Mouse (Mus musculus) embryonic facial prominence, embryonic 14.5 days (tissue): ENCODE data around the gene Elovl1. TPM values are rescaled to one million over a fixed set of nuclear protein-coding genes. Genes with fewer than 3 reads are reported as not detected.

Source experiments
- ATAC-seq: fragments of 200-750 bp; cut with Nextera tagmentation; 2 replicates; pipeline ENCODE4 v1.8.0; 2017; ENCODE audit warnings: low read depth, moderate number of reproducible peaks, moderate TSS enrichment
- DNase-seq: peaks from one replicate; pipeline ENCODE4 v3.0.0-alpha.2; 2015; ENCODE audit warnings: low spot score
- H3K27ac ChIP-seq: fragments of 300-500 bp; sonication (generic); replicated peaks from 2 replicates; pipeline ENCODE4 v1.5.1; 2014; ENCODE audit warnings: low read depth, mild to moderate bottlenecking, low read length, moderate library complexity
- H3K27me3 ChIP-seq: fragments of 300-500 bp; sonication (generic); replicated peaks from 2 replicates; pipeline ENCODE4 v1.6.1; 2014; ENCODE audit warnings: low read length; ENCODE audit not compliant: control insufficient read depth, insufficient read depth
- H3K36me3 ChIP-seq: fragments of 300-500 bp; sonication (generic); 2 replicates; pipeline ENCODE4 v1.6.1; 2014; ENCODE audit warnings: low read length, mixed read lengths; ENCODE audit not compliant: control insufficient read depth, insufficient read depth
- H3K4me1 ChIP-seq: fragments of 300-500 bp; sonication (generic); 2 replicates; pipeline ENCODE4 v1.6.1; 2014; ENCODE audit warnings: antibody characterized with exemption, low read length; ENCODE audit not compliant: control insufficient read depth, insufficient read depth
- H3K4me2 ChIP-seq: fragments of 300-500 bp; sonication (generic); 2 replicates; pipeline ENCODE4 v1.6.1; 2014; ENCODE audit warnings: low read depth, mild to moderate bottlenecking, low read length, moderate library complexity, mixed read lengths
- H3K4me3 ChIP-seq: fragments of 300-500 bp; sonication (generic); 2 replicates; pipeline ENCODE4 v1.5.1; 2014; ENCODE audit warnings: low read depth, mild to moderate bottlenecking, low read length
- H3K9ac ChIP-seq: fragments of 300-500 bp; sonication (generic); 2 replicates; pipeline ENCODE4 v1.6.1; 2014; ENCODE audit warnings: low read depth, mild to moderate bottlenecking, low read length, moderate library complexity, mixed read lengths
- H3K9me3 ChIP-seq: fragments of 300-500 bp; sonication (generic); 2 replicates; pipeline ENCODE4 v1.6.1; 2016; ENCODE audit warnings: low read length; ENCODE audit not compliant: control insufficient read depth
- WGBS: fragments of 180-500 bp; shearing (Covaris S2); extraction: QIAGEN DNeasy Blood & Tissue Kit; methylation state at CpG from one replicate; pipeline ENCODE4 v1.1.7; 2014; 5-methylcytosine and 5-hydroxymethylcytosine counted together
- polyA plus RNA-seq: library from polyadenylated mRNA; unstranded; fragments of >200 nt; fragmentation: Nextera tagmentation; extraction: Ambion mirVana; gene quantifications from 2 replicates; pipeline ENCODE4 v1.2.1, GENCODE M21; 2014

Elovl1 gene
- 106 and 118 TPM in 2 replicates for polyA plus RNA-seq

DNA sequence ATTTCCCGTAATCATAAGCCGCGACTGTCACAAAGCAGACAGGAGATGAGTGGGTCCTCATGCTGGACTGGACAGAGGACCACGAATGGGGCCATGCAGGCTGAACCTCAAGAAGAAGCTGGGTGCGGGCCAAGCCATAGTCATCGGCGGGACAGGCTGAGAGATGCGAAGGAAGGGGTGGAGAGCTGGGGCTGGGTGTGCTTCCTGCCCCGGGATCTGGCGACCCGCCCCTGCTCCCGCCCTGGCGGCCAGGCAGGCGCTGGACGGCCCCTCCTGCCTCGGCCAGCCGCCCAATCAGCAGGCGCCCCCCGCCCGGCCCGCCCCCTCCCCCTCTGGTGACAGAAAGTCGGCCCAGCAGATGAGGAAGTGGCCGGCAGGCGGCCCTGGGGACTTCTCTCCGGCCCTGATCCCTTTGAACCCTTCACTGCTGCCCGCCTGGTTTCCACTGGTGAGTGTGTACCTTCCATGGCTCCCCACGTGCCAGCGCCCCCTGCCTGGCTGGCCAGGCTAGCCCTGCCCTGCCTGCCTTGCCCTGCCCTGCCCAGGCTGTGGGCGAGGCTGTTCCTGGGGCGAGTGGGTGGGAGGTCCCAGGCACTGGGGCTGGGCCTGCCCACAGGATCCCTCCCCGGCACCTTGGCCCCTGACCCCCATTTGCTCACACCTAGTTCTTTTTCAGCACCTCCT, at the start of gene Elovl1:
Elovl1 (plus strand) TSS at position 326 of the 684 bp plus-strand sequence.
- Histone ChIP-seq H3K4me2 (peak within 1 kb of the TSS; percentile 86), H3K4me1 (peaks cover 22% of the 10 kb centered on the region), H3K27me3 (no peaks in the 10 kb centered on the region), H3K9ac (peak within 1 kb of the TSS; percentile 67), H3K36me3 (peaks cover 26% of the 10 kb centered on the region), H3K27ac (peak within 1 kb of the TSS; percentile 70), H3K9me3 (no peaks in the 10 kb centered on the region), H3K4me3 (peak within 1 kb of the TSS; percentile 59)
- DNase-seq (peak; percentile 94), ATAC-seq (peak; percentile 97)
- WGBS, result 0% methylated on average over 6 of the region's 31 CpGs

DNA sequence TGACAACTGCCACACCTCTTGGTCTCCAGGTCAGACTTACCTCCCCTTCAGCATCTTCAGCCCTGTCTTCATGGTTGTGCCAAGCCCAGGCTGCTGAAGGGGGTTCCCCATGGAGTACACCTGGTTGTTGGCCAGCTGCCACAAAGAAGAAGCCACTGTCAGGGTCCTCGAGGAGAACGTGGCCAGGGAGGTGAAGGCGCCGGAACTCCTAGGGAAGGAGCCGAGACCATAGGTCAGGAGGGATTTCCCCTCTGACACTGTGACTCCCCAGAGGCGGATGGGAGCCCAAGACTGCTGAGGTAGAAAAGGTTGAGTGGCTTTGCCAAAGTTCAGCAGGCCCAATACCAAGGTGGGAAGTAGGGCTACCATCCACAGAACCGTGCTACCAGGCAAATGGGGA, 44.6 kb upstream of the Elovl1 start:
- ATAC-seq, result no peak
- H3K4me2 ChIP-seq, result no peak overlapping the region
- peaks cover 94% of the 10 kb centered on the region for H3K36me3 ChIP-seq
- no peak for DNase-seq
- no peak overlapping the region for H3K27ac ChIP-seq
- no peaks in the 10 kb centered on the region for H3K4me1 ChIP-seq
- 89% methylated on average over 7 of the region's 7 CpGs for WGBS
- no peak overlapping the region for H3K4me3 ChIP-seq
- H3K27me3 ChIP-seq, result no peaks in the 10 kb centered on the region
- H3K9ac ChIP-seq, result no peak overlapping the region
- no peaks in the 10 kb centered on the region for H3K9me3 ChIP-seq

DNA sequence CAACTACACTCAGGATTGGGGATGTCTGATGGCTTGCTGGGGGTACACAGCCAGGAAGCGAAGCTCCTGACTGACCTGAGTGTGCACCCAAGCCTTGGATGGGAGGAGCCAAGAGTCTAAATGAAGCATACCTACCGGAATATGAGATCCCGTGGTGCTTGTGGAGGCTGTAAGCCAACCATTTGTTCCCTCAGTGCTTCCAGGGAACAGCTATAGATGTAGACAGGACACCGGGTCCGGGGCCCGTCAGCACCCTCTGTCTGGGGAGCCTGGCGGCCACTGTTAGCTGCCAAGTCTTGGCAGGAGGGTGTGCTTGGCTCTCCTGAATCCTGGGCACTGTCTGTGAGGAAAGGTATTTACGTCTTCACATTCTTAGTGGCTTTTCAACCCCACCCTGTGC, 40.6 kb upstream of the Elovl1 start:
- Histone ChIP-seq H3K4me1 (no peaks in the 10 kb centered on the region), H3K9ac (no peak overlapping the region), H3K27ac (no peak overlapping the region), H3K36me3 (peaks cover 97% of the 10 kb centered on the region), H3K4me3 (no peak overlapping the region), H3K9me3 (no peaks in the 10 kb centered on the region), H3K4me2 (no peak overlapping the region), H3K27me3 (no peaks in the 10 kb centered on the region)
- WGBS, result 96% methylated on average over 8 of the region's 8 CpGs
- DNase-seq, result no peak
- no peak for ATAC-seq

DNA sequence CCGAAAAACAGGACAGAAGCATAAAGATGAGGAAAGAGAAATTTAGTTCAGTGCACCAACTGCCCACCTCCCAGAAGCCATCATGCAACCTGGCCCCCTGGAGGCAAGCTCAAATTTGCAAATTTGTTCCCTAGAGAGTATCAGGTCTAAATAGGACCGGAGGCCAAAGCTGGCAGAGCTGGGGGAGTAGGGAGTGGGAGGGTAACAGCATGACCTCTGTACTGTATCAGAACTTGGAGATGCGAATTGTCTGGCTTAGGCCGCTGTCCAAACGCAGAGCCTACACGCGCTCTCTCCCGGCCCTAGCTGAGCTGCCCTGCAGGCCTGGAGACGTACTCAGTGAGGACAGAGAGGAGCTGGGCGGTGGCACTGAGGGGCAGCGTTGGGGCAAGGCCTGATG, 37.7 kb upstream of the Elovl1 start:
- Histone ChIP-seq H3K27ac (no peak overlapping the region), H3K36me3 (peaks cover 97% of the 10 kb centered on the region), H3K4me3 (no peak overlapping the region), H3K27me3 (no peaks in the 10 kb centered on the region), H3K4me1 (no peaks in the 10 kb centered on the region), H3K9ac (no peak overlapping the region), H3K4me2 (no peak overlapping the region), H3K9me3 (no peaks in the 10 kb centered on the region)
- no peak for DNase-seq
- WGBS, result 90% methylated on average over 11 of the region's 11 CpGs
- no peak; the same call in 1 of the 2 replicates for ATAC-seq

DNA sequence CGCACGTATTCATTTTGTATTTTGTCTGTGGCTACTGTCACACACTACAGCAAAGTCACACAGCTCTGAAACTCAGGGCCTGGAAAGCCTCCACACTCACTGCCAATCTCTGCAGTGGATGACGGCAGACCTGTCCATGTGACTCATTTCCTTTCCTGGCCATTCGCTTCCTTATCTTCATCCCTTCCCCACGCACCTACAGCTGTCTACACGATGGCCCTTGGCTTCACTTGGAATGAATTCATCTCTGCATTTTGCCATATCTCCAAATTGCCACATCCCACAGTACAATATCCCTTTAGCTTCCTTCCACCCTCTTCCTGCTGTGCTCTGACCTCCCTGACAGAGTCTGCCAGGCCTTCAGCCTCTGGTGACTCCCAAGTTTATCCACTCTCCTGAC, 33.4 kb upstream of the Elovl1 start:
- ATAC-seq, result no peak
- no peaks in the 10 kb centered on the region for H3K9me3 ChIP-seq
- no peak overlapping the region for H3K9ac ChIP-seq
- DNase-seq, result no peak
- no peaks in the 10 kb centered on the region for H3K4me1 ChIP-seq
- no peak overlapping the region for H3K27ac ChIP-seq
- H3K4me2 ChIP-seq, result no peak overlapping the region
- WGBS, result 86% methylated on average over 6 of the region's 6 CpGs
- peaks cover 94% of the 10 kb centered on the region for H3K36me3 ChIP-seq
- H3K27me3 ChIP-seq, result no peaks in the 10 kb centered on the region
- H3K4me3 ChIP-seq, result no peak overlapping the region

DNA sequence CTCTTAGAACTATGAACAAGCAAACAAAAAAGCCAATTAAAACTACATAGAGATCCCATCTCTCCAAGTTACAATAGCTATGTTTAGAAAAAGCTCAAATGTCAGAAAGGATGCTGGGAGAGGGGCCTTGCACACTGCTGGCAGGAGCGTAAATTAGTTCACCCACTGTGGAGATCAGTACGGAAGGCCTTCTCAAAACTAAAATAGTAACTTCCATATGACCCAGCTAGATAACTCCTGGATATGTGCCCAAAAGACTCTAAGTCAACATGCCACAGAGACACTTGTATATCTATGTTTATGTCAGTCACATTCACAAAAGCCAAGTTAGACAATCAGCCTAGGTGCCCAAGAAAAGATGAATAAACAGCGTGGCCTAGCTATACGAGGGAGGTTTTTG, 32.6 kb upstream of the Elovl1 start:
- no peaks in the 10 kb centered on the region for H3K4me1 ChIP-seq
- 84% methylated on average over 4 of the region's 4 CpGs for WGBS
- peaks cover 94% of the 10 kb centered on the region for H3K36me3 ChIP-seq
- no peak overlapping the region for H3K9ac ChIP-seq
- no peak for ATAC-seq
- no peak overlapping the region for H3K4me2 ChIP-seq
- no peaks in the 10 kb centered on the region for H3K9me3 ChIP-seq
- no peak for DNase-seq
- H3K27ac ChIP-seq, result no peak overlapping the region
- no peak overlapping the region for H3K4me3 ChIP-seq
- H3K27me3 ChIP-seq, result no peaks in the 10 kb centered on the region

DNA sequence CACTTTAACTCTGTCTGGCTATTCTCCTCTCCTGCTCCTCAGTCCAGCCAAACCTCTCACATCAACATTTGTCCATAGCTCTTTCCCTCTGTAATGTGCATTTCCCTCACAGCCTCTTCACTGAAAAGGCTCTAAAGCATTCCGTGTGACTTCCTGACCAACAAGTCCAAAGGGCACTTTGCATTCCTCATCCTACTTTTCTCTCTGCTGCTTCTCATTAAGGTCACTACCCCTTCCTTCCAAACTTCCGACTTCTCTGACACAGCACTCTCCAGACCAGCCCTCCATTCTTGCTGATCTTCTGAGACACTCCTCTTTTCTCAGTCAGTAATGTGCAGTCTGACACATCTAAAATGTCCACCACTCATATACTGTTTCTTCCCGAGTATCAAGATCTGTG, 31.5 kb upstream of the Elovl1 start:
- no peaks in the 10 kb centered on the region for H3K9me3 ChIP-seq
- H3K9ac ChIP-seq, result no peak overlapping the region
- no peak overlapping the region for H3K4me2 ChIP-seq
- H3K4me3 ChIP-seq, result no peak overlapping the region
- H3K4me1 ChIP-seq, result no peaks in the 10 kb centered on the region
- H3K27me3 ChIP-seq, result no peaks in the 10 kb centered on the region
- ATAC-seq, result no peak
- peaks cover 91% of the 10 kb centered on the region for H3K36me3 ChIP-seq
- DNase-seq, result no peak
- 69% methylated on average over 3 of the region's 3 CpGs for WGBS
- H3K27ac ChIP-seq, result no peak overlapping the region

DNA sequence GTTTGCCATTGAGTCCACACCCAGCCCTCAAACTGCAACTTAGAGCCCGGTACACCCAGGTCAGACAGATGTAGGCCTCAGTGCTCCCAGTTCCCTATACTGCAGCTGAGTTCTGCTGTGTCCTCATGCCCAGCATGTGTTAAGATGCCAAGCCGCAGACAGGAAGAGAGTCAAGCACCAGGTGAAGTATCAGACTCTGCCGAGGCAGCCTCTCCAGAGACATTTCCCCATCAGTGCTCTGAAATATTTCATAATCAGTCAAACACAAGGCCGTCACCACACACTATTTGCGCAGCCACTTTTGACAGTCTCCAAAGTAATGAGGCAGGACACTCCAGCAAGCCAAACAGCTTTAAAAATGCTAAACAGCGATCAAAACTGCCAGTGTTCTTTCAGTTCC, 29.5 kb upstream of the Elovl1 start:
- no peak overlapping the region for H3K9ac ChIP-seq
- no peak overlapping the region for H3K27ac ChIP-seq
- WGBS, result 92% methylated on average over 6 of the region's 6 CpGs
- H3K27me3 ChIP-seq, result no peaks in the 10 kb centered on the region
- H3K36me3 ChIP-seq, result peaks cover 90% of the 10 kb centered on the region
- no peaks in the 10 kb centered on the region for H3K9me3 ChIP-seq
- ATAC-seq, result no peak
- H3K4me1 ChIP-seq, result no peaks in the 10 kb centered on the region
- DNase-seq, result no peak
- H3K4me3 ChIP-seq, result no peak overlapping the region
- H3K4me2 ChIP-seq, result no peak overlapping the region

DNA sequence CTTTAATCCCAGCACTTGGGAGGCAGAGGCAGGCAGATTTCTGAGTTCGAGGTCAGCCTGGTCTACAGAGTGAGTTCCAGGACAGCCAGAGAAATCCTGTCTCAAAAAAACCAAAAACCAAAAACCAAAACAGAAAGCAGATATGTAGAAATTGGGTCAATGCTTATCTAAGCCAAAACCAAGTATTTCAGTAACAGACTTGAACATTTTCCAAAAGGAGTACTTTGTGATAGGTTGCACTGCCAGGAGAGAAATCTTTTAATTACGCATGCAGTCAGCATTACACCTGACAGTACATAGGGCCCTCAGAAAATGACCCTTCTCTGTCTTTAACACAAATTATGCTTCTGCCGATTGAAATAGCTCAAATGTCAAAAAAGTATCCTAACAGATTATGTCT, 26.5 kb upstream of the Elovl1 start:
- H3K9ac ChIP-seq, result no peak overlapping the region
- H3K4me1 ChIP-seq, result no peaks in the 10 kb centered on the region
- 90% methylated on average over 3 of the region's 3 CpGs for WGBS
- H3K36me3 ChIP-seq, result peaks cover 74% of the 10 kb centered on the region
- no peak for DNase-seq
- H3K9me3 ChIP-seq, result no peaks in the 10 kb centered on the region
- no peak for ATAC-seq
- H3K27ac ChIP-seq, result no peak overlapping the region
- no peak overlapping the region for H3K4me3 ChIP-seq
- no peak overlapping the region for H3K4me2 ChIP-seq
- no peaks in the 10 kb centered on the region for H3K27me3 ChIP-seq
